Mouse (Mus musculus) left cerebral cortex, postnatal 14 days (tissue): ENCODE measurements around the gene Gpha2. TPM values are rescaled to one million over a fixed set of nuclear protein-coding genes. Genes with fewer than 3 reads are reported as not detected.

Experiments
- DNase-seq, 2 experiments: peaks; one replicate each; pipeline ENCODE4 v3.0.0; 2021 to 2022; ENCODE audit warnings: low spot score in 2 of 2, mixed read lengths in 1 of 2
- intact Hi-C: fragments of 180-260 bp; cut with DNase I; formaldehyde crosslinking; loops from one replicate; pipeline ENCODE4 v1.15.1; 2025
- long read RNA-seq, 2 experiments: library from polyadenylated mRNA; stranded (forward); transcript quantifications; one replicate each; pipeline ENCODE4 v2.0.0; 2021
- total RNA-seq, 2 experiments: library from RNA; stranded (reverse); gene quantifications; 2 replicates each; pipeline ENCODE4 v1.2.3; 2021

Gene Gpha2
- not detected for total RNA-seq
- long read RNA-seq, experiment 1, result 0 reads
- long read RNA-seq, experiment 2, result 0 reads

DNA sequence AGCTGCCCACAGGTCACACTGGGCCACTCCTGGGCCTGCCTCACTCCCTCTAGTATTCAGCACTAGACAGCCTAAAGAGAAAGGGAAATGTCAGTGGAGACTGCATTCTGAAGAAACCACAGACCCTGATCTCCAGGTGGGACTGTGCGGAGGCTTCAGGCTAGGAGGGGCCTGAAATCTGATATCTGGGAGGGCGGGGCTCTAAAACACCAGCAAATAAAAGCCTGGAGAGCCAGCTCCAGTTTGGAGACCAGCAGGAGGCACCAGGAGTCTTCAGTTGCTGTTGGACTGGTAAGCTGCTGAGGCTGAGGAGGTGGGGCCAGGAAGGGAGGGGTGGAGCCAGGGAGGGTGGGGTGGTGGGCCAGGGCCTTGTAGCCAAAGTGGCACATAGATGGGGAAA is at the start of gene Gpha2:
Gpha2 (plus strand) TSS at position 246 of the 400 bp plus-strand sequence.
- intact Hi-C loops, result no loop called here
- DNase-seq, result no peak

DNA sequence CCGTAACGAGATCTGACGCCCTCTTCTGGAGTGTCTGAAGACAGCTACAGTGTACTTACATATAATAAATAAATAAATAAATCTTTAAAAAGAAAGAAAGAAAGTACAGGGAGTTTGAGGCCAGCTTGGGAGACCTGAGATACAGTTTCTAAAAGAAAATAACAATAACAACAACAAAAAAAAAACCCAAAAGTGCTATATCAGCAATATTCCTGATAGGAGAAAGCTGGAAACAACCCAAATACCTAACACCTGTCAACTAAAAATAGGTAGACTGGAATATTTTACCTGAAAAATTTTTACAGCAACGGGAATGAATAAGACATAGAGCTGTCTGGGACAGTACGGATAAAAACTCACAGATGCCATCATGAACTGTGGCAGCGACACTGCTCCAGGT is 47.4 kb upstream of the Gpha2 start:
- intact Hi-C loops, result no loop called here
- DNase-seq, result no peak

DNA sequence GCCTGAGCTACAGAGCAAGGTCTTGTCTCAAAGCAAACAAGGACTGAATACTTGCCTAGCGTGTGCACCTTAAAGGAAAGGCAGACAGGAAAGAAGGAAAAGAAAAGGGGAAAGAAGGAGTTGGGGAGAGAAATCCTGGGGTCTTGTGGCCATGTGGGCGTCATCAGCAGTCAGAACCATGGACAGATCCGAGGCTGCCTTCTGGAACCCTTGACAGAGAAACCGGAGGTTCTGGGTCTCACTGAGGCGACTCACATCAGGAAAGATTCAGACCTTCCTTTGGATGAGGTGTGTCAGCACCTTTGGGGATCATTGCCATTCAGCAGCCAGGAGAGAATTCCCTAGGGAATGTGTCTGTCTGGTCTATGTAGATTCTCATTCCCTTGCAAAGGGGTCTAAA is 44.6 kb upstream of the Gpha2 start:
- intact Hi-C loops, result no loop called here
- DNase-seq, result no peak

DNA sequence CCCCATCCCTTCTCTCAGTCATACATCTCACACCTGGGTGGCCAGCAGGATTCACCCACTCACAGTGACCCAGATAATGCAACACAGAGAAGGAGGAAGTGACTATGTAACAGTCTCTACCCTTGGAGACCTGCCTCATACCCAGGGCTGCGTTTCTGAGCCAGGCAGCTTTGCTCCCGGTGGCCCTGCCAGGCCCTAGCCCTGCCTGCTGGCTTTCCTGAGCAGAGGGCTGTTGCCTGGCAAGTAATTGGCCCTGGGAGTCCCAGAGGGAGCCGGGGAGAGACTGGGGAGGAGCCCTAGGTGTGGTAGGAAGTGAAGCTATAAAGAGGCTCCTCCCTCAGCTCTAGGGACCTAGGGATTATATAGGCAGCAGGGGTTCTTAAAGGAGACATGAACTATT is 43.6 kb upstream of the Gpha2 start:
- intact Hi-C loops, result no loop called here

DNA sequence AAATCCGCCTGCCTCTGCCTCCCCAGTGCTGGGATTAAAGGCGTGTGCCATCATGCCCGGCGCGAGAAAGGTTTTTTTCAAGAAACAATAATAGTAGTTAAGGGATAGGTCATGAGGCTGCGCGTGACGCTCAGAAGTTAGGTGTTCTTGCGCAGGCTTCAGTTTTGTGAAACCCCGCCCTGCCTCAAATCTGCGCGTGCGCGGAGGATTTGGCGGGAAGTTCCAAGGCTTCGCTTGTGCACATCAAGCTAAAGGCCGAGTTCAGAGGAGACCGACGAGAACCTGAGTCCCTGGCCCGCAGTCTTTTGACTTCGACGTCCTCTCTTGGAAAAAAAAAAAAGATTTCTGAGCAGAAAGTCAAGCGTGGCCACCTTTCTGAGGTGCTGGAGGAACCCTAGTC is 42.0 kb upstream of the Gpha2 start, which contains the start of gene Majin:
Majin (plus strand) TSS at position 258 of the 400 bp plus-strand sequence.
- no peak for DNase-seq
- intact Hi-C loops, result no loop called here

More for the DNA sequence above, 43.6 kb upstream of the Gpha2 start:
- DNase-seq, result peak in 1 of 2 experiments; percentile 10

DNA sequence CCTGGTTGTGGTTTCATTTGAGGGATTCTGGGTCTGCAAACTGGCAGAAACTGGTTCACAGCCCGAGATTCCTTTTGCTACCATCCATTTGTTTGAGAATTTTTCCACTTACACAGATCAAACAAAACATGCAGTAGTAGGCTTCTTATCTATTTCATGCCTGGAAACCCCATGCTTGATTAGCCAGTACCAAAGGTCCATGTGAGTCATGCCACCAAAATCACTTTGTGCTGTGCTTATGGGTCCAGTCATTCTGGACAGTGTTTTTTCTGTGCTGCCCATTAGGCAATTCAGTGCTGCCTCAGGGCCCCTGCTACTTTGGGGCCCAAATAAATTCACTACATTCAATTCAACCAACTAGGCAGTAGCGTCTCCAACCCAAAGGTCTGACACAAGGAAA is 21.9 kb upstream of the Gpha2 start:
- intact Hi-C loops, result no loop called here
- DNase-seq, result no peak

DNA sequence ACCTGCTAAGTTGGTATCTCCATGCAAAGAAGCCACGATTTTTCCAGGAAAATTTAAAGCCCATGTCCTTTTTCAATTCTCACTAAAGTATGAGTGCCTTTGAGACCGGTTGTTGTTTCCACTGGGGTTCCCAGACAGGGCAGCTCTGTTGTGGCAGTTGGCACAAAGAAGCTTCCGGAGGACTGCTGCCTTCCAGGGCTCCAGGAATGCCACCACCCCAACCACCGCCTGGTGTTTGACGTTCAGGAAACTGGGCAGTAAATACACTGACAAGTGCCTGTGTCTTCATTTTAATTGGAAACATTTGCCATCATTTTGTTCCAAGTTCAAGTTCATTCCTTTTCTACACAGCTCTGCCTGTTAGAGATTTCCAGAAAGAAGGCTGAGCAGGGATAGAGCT is 19.5 kb upstream of the Gpha2 start:
- intact Hi-C loops, result no loop called here
- no peak for DNase-seq

DNA sequence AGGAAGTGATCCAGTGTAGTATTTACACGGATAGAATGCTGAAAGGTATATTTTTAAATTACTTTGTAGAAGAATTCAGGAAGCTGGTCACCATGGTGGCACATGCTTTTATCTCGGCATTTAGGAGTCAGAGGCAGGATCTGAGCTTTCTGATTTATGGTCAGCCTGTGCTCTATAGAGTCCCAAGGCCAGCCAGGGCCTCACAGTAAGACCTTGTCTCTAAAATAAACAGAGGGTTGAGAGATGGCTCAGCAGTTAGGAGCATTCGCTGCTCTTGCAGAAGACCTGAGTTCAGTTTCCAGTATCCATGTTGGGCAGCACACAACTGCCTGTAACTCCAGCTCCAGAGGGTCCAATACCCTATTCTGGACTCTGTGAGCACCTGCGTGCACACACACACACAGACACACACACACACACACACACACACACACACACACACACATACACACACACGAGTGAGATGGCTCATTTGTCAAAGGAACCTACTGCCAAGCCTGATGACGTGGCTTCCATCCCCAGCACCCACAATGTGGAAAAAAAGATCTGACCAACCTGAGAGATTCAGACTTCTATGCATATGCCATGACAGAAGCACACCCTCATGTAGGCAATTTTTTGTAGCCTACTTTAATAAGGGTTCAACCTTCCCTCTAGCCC is 10.0 kb upstream of the Gpha2 start:
- no peak for DNase-seq
- intact Hi-C loops, result no loop called here

DNA sequence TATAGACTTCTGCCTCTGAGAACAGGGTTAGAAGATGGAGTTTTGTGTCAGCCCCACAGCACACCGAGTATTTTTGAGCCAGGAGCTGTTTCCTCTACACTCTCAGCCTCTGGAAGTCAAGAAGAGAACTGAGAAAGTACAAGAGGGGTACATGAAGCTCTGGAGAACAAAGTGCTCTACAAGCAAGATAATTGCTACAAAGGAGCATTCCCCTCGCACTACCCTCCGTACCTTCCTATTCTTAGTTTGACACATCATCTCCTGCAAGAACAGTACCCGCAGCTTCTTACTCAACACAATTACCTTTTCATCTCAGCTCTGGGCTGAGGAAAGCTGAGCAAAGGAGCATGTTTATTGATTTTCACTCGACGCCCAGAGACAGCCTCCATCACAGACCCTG is 7.6 kb upstream of the Gpha2 start:
- no peak for DNase-seq
- intact Hi-C loops, result no loop called here

DNA sequence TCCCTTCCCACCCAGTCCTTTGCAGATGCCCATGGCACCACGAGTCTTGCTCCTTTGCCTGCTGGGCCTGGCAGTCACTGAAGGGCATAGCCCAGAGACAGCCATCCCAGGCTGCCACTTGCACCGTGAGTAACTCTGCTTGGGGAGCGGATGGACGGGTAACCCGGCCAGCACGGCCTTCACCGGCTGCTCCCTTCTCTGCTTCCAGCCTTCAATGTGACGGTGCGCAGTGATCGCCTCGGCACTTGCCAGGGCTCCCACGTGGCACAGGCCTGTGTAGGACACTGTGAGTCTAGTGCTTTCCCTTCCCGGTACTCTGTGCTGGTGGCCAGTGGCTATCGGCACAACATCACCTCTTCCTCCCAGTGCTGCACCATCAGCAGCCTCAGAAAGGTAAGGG is 583 bp downstream of the Gpha2 start:
- intact Hi-C loops, result no loop called here
- no peak for DNase-seq

DNA sequence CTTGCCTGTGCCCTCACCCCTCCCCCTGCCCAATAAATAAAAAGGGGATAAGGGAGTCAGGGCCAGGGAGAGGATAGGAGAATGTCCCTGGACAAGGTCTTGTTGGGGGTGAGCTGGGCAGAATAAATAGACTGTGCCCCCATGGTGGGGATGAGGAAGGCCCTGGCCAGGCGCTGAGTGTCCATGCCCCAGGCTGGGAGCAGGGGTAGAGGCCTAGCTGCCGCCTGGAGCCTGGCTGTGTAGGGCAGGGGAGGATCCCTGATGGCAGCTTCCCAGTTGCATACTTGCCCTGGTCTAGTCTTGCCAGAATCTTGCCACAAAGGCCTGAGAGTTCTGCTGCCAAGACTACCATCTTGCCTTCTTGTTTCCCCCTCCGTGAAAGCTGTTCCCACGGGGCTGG is 1.7 kb downstream of the Gpha2 start:
- intact Hi-C loops, result no loop called here
- DNase-seq, result no peak

DNA sequence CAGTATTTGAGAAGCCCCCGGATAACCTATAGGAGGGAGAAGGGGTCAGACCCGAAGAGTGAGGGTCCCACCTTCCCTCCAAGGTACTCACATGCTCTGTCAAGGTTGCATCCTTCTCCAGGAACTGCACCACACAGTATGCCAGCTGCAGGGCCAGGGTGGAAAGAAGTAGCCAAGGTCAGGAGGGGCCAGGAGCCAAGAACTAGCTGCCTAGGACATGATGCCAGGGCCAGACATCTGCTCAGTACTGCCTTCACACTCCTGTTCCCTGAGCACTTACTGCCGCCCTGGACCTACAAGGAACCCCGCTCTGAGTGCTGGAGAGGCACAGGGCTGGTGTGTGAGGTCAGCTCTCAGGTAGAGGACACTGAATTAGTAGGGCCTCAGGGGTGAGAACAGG is 4.2 kb downstream of the Gpha2 start:
- intact Hi-C loops, result no loop called here
- DNase-seq, result no peak

DNA sequence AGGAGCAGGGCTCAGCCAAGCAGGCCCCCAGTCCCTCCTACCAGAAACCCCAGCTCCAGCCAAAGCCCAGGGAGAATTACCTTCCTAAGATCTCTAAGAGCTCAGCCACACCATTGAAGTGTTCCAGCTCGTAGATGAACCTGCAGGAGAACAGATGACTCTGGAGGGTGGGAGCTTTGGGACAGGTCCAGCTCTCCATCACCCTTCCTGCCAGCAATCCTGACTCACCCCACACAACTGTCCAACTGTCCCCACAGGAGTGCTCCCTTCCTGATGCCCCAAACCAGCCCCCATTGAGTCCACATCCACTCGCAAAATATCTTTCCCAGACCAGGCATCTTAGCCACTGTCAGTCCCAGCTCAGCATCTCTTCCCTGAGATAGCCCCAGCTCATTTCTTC is 4.9 kb downstream of the Gpha2 start:
- no peak for DNase-seq
- intact Hi-C loops, result no loop called here

DNA sequence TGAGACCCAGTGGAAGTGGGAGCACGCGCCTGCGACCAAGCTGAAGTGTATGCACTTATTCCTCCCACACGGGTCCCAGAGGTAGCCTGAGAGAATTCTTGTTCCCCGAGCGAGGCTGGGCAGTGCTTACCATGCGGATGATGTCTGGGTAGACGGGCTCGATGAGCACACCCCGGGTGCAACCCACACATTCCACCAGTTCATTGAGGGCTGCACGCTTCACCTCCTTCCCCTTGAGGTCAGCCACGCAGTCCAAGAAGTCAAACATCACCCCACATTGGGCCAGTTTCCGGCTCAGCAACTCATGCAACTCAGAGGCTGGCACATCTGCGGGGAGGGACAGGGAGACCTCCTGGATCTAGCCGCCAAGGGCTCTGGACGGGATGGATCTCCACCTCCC is 7.5 kb downstream of the Gpha2 start:
- DNase-seq, result no peak
- intact Hi-C loops, result no loop called here

DNA sequence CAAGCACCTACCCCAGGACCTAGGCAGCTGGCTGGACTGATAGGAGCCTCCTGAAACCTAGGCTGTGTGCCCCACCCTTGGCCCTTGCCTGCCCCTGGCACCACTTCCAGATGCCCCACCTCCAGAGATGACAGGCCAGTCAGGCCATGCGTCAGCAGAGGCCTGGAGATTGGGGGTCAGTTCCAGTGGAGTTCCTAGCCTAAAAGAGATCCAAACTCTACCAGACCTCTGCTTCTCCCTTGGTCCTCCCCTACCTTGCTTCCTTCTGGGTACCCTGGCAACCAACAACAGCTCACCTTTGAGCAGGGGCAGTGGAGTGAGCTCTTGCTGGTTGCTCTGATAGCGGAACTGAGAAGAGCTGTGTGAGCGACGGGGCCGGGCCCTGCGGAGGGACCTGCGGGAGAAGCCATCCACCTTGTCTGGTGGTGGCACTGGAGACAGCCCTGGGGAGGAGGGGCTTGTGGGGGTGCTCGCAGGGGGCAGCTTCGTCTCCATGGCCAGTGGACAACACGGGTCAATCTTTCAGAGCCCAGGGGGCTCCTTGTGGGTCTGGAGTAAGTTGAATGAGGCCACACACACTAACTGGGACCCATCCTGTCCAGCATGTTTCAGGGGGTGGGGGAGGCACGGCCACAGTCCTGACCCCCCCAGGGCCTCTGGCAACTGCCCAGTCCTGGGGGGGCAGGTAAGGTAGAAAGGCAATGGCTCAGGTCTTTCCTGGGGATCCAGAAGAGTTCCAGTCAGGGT is 8.3 kb downstream of the Gpha2 start:
- no peak for DNase-seq
- intact Hi-C loops, result loop anchor here (1.0 to 5.0 kb wide), 2 partner anchors 93 to 107 kb away; partner anchors contain the start of genes Arl2 and Snx15

DNA sequence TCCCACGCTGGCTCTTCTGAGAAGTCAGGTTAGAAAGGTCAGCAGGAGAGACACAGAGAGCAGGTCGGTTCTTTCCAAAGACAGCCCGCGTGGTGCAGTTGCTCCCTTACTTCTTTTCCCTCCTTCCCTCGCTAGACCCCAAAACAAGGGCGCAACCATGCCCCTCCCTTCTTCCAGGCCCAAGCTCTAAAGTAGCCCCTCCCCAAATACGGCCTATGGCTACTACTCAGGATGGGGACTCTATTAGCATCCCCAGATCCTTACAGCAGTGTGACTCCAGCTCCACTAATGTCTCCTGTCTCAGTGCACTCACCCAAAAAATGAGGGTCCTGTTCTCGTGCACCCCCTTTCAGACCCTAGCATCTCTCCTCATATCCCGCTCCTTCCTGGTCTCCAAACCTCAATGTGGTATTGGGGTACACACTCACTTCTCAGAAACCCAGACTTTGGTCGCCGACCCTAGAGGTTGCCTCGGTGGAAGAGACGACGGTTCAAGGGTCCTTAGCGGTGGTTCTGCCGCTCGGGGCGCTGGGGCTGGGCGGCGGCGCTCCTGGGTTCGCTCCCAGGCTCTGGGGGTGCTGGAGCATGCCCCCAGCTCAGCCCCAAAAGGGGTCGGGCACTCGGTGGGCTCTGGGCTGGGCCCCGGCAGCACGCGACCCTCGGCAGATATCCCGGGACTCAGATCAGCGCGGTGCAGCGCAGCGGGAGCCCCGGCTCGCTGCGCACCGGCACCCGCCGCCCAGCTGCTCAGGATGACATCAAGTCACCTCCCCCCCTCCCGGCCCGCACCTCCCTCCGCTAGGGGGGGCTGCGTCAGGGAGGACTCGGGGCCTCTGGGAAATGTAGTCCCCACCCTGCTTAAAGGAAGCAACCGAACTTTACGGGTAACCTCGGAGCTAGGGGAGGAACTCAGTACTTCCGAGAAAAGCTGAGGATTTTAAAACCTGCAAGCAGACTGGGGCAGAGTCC is 9.2 kb downstream of the Gpha2 start, which contains the start of gene Ppp2r5b:
Ppp2r5b (minus strand) TSS at position 789 of the 969 bp plus-strand sequence.
- DNase-seq, result peak; percentile 95 to 96
- intact Hi-C loops, result loop anchor here (1.0 to 5.0 kb wide), 2 partner anchors 94 to 108 kb away; partner anchors contain the start of genes Arl2 and Snx15

DNA sequence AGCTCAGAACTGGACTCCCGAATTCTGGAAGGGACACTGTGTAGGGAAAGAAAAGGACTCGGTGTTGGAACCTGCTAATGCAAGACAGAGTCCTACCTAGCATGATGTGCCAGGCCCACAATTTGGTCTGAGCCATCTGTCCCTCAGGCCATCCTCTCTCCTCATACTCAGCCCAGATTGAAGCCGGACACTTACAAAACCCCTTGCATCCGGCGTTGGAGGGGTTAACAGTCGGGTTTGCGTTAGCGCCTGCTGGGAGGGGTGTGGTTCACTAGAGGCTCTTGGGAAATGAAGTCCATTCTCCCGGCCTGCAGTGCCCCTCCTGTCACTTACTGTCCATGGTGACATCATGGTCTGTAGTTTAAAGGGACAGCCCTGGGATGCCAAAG is 9.9 kb downstream of the Gpha2 start:
- intact Hi-C loops, result loop anchor here (5.0 kb wide), 1 partner anchor 109 kb away; the partner anchor contains the start of gene Snx15
- DNase-seq, result peak; percentile 92 to 94

DNA sequence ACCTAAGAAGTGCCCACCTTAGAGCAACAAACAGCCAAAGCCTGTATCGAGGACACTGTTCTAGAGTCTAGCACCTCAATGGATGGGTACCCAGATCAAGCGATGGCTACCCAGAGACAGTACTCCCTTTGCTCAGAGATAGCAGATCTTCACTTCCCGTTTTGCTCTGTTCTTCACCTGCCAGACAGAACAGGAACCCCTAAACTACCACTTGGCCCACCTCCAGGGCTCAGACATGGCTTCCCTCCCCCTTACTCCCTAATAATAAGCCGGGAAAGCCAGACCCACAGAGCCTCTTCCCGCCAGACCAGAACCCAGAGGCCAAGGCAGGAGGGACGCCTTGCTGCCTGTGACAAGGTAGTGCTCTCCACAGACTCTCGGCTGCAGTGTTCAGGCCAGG is 10.7 kb downstream of the Gpha2 start:
- DNase-seq, result no peak

DNA sequence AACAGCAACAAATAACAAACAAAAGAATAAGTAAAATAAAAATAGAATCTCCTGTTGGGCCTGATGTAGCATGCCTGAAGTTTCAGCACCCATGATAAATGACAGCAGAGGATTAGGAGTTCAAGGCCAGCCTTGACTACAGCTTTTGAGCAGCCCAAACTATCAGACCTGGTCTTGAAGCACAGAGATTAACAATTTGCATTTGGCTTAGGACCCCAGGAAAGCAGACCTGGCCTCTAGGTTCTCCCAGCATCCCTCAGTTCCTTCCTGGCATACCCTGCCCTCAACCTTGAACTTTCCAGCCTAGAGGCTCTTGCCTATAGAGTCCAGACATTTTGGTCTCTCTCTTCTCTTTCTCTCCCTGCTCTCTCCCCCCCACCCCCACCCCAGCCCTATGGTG is 12.6 kb downstream of the Gpha2 start:
- no peak for DNase-seq
- intact Hi-C loops, result loop anchor here (5.0 kb wide), 1 partner anchor 111 kb away; the partner anchor contains the start of gene Snx15

More for the DNA sequence above, 10.7 kb downstream of the Gpha2 start:
- intact Hi-C loops, result loop anchor here (5.0 kb wide), 1 partner anchor 110 kb away; the partner anchor contains the start of gene Snx15
